Mouse (Mus musculus) small intestine, adult 2 months (tissue): Measurements from ENCODE around the gene Spata21. TPM values are rescaled to one million over a fixed set of nuclear protein-coding genes. Genes with fewer than 3 reads are reported as not detected.
A peak's percentile ranks its signal among the peaks of the same experiment; 100 is the strongest.

Experiments used
- H3K27ac ChIP-seq: fragments of 200-500 bp; 2 replicates; pipeline ENCODE4 v1.5.1; 2012; ENCODE audit warnings: low read depth, low read length, control low read depth, inconsistent platforms; ENCODE audit not compliant: insufficient read depth
- H3K27me3 ChIP-seq: fragments of 200-500 bp; 2 replicates; pipeline ENCODE4 v1.6.1; 2012; ENCODE audit warnings: mild to moderate bottlenecking, moderate library complexity, low read length, inconsistent platforms; ENCODE audit not compliant: control insufficient read depth, insufficient read depth
- H3K36me3 ChIP-seq: fragments of 200-500 bp; 2 replicates; pipeline ENCODE4 v1.6.1; 2012; ENCODE audit warnings: mild to moderate bottlenecking, low read length, control low read depth, inconsistent platforms; ENCODE audit not compliant: control insufficient read depth, insufficient read depth
- H3K4me1 ChIP-seq: fragments of 200-500 bp; 2 replicates; pipeline ENCODE4 v1.6.1; 2012; ENCODE audit warnings: low read length, inconsistent platforms, mixed read lengths; ENCODE audit not compliant: control insufficient read depth, insufficient read depth, insufficient read length
- H3K4me3 ChIP-seq: fragments of 200-500 bp; 2 replicates; pipeline ENCODE4 v1.5.1; 2012; ENCODE audit warnings: low read depth, mild to moderate bottlenecking, control low read depth, inconsistent platforms, low read length, moderate library complexity
- CTCF ChIP-seq: fragments of 200-500 bp; IDR thresholded peaks from 2 replicates; pipeline ENCODE4 v1.5.1; 2012; ENCODE audit warnings: low read depth, mild to moderate bottlenecking, control low read depth, inconsistent platforms, low read length, moderate library complexity, mixed read lengths; ENCODE audit not compliant: insufficient replicate concordance, insufficient read length; ENCODE audit errors: extremely low read depth
- POLR2A ChIP-seq: fragments of 200-500 bp; IDR thresholded peaks from 2 replicates; pipeline ENCODE4 v1.6.1; 2012; ENCODE audit warnings: low read depth, mild to moderate bottlenecking, control low read depth, inconsistent platforms, low read length, moderate library complexity
- WGBS: fragments of 180-500 bp; shearing (Covaris S2); methylation state at CpG from one replicate; pipeline ENCODE4 v1.1.7; 2018; 5-methylcytosine and 5-hydroxymethylcytosine counted together
- polyA plus RNA-seq: library from polyadenylated mRNA; depleted of rRNA; stranded (reverse); fragments of >200 nt; gene quantifications from 2 replicates; pipeline ENCODE4 v1.2.3, GENCODE M21; 2012

Gene Spata21
- polyA plus RNA-seq, 1 experiment: not detected

GRCm38 (mm10) chr4:141129190-141129710 lies 41.1 kb downstream of the Spata21 start:
- Histone ChIP-seq H3K36me3 (0 out of 2 replicates have a peak, but pooled peaks cover 2% of the 10 kb centered on the region), H3K4me3 (no peak overlapping the region), H3K4me1 (peaks cover 38% of the 10 kb centered on the region), H3K27me3 (no peaks in the 10 kb centered on the region), H3K27ac (no peak overlapping the region)
- TF ChIP-seq POLR2A: no peak
- TF ChIP-seq CTCF: no peak
- WGBS: 18% methylated on average over 6 of the region's 6 CpGs

DNA sequence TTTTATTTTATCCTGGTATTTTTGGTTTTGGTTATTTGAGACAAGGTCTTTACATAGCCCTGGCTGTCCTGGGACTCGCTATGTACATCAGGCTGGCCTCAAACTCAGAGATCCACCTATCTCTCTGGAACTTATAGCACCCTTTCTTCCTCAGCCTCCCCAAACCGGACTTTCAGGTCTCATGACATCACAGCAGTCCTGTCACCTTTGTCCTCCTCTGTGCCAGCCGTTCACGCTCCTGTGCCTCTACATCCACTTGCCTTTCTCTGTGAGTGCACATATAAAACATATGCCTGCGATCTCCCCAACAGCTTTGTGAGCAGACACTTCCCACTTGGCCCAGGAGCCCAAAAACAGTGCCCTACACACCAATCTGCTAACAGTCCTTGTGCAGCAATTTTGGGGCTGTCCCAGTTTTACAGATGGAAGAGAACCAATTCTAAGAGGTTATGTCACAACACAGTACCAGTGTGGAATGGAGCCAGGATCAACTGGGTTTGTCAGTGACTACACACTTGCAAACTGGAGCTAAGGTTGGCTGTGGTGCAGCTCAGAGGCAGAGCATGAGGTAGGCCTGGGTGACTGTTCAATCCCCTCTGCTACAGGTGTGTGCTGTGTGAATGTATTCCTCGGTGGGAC lies 42.7 kb downstream of the Spata21 start:
- Histone ChIP-seq H3K4me3 (no peak overlapping the region), H3K27ac (peak overlapping the region; percentile 97), H3K4me1 (peaks cover 52% of the 10 kb centered on the region), H3K36me3 (0 out of 2 replicates have a peak, but pooled peaks cover 2% of the 10 kb centered on the region), H3K27me3 (no peaks in the 10 kb centered on the region)
- TF ChIP-seq POLR2A: no peak
- TF ChIP-seq CTCF: no peak
- 28% methylated on average over 6 of the region's 6 CpGs for WGBS

DNA sequence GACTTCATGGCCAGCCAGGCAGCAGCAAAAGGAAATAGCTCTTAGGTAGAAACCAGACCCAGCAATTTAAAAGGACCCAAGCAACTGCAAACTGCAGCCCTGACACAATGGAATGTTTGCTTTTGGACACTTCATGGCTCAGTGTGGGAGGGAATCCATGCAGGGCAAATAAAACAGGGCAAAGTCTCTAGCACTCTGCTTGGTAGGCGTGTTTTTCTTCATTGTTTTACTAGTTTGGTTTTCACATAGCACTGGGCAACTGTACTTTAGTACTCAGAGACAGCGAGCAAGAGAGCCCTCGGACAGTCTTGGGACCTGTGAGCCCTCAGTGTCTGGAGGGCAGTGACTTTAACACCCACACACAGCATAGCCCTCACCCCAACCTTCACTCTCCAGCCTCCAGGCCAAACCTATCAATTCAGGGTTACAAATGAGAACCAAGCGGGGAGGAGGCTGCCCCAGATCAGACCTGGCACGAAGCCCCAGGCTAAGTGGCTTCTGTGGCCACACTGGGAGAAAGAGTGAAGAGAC lies 43.5 kb downstream of the Spata21 start:
- 19% methylated on average over 5 of the region's 5 CpGs for WGBS
- no peaks in the 10 kb centered on the region for H3K36me3 ChIP-seq
- TF ChIP-seq CTCF: no peak
- TF ChIP-seq POLR2A: no peak
- H3K27me3 ChIP-seq: no peaks in the 10 kb centered on the region
- H3K4me1 ChIP-seq: peaks cover 60% of the 10 kb centered on the region
- peak overlapping the region; percentile 31 for H3K4me3 ChIP-seq
- H3K27ac ChIP-seq: peak overlapping the region; percentile 97

GRCm38 (mm10) chr4:141132191-141132590 lies 44.1 kb downstream of the Spata21 start:
- Histone ChIP-seq H3K27me3 (no peaks in the 10 kb centered on the region), H3K4me3 (no peak overlapping the region), H3K27ac (peak overlapping the region; percentile 97), H3K4me1 (peaks cover 64% of the 10 kb centered on the region), H3K36me3 (no peaks in the 10 kb centered on the region)
- WGBS: 39% methylated on average over 8 of the region's 8 CpGs
- TF ChIP-seq CTCF (no peak), POLR2A (no peak)

GRCm38 (mm10) chr4:141133227-141133626 lies 45.1 kb downstream of the Spata21 start:
- H3K36me3 ChIP-seq: no peaks in the 10 kb centered on the region
- 44% methylated on average over 8 of the region's 8 CpGs for WGBS
- no peak overlapping the region for H3K4me3 ChIP-seq
- peaks cover 67% of the 10 kb centered on the region for H3K4me1 ChIP-seq
- H3K27ac ChIP-seq: no peak overlapping the region
- H3K27me3 ChIP-seq: no peaks in the 10 kb centered on the region
- no peak for TF ChIP-seq CTCF
- no peak for TF ChIP-seq POLR2A

DNA sequence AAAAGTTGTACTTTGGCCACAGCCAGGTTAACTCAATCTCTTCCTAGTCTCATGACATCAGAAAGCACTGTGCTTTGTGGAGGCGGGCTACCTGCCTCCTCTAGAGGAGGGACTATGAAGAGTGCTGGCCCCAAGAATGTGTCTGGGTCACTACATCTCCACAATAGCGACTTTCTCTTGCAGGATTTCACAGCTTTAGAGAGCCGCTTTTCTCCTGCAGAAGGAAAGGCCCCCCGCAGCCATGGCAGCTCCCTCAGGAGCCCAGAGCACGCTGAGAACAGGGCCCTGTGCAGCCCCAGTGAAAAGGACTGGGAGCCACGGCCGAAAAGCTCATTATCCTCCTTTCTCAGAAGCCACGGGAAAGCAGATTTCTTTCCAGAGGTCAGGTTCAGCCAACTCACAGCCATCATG lies 45.9 kb downstream of the Spata21 start:
- Histone ChIP-seq H3K4me1 (peaks cover 67% of the 10 kb centered on the region), H3K36me3 (no peaks in the 10 kb centered on the region), H3K27ac (no peak overlapping the region), H3K4me3 (no peak overlapping the region), H3K27me3 (no peaks in the 10 kb centered on the region)
- no peak for TF ChIP-seq CTCF
- TF ChIP-seq POLR2A: no peak
- 39% methylated on average over 8 of the region's 8 CpGs for WGBS

DNA sequence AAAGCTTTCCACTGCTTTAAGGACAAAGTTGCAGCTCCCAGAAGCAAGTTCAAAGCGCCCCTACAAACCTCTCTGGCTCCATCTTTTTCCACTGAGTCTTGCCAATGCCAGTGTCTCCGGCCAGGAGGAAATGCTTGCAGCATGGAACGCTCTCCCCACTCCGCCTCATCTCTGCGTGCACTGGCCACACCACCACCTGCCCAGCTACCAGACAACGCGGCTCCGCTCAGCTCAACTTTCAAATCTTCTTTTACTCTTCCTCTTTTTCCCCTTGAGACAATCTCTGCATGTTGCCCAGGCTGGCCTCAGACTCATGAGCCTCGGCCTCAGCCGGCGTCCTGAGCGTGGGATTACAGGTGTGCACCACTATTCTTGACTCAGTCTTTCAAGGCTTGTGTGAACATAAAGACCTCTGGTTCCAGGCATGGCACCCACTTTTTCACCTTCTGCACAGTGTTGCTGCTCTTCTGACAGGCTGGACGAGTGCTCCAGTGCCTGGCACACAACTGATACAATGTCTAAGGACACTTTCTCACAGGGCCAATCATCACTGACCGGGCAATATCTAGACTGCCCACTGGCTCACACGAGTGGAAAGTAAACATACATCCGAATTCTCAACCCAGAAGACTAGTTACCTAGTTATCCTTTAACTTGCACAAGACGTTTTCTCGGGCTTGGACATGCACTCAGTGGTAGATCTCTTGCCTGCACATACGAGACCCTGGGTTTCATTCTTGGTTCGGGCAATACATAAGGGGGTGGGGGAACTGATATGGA lies 46.8 kb downstream of the Spata21 start:
- H3K27ac ChIP-seq: peak overlapping the region; percentile 3; the same call in 1 of the 2 replicates
- H3K36me3 ChIP-seq: no peaks in the 10 kb centered on the region
- no peak for TF ChIP-seq CTCF
- H3K27me3 ChIP-seq: no peaks in the 10 kb centered on the region
- 31% methylated on average over 20 of the region's 20 CpGs for WGBS
- no peak overlapping the region for H3K4me3 ChIP-seq
- H3K4me1 ChIP-seq: peaks cover 59% of the 10 kb centered on the region
